Mouse (Mus musculus) olfactory bulb, adult 2 months (tissue): ENCODE measurements around the gene Vmn2r30. TPM values are rescaled to one million over a fixed set of nuclear protein-coding genes. Genes with fewer than 3 reads are reported as not detected.
"Not testable (repeated sequence)": the region's sequence is repeated elsewhere in the genome, so short reads cannot be mapped to it uniquely, and the experiment has no call there.

Experiments used
- H3K27ac ChIP-seq: fragments of 200-500 bp; 2 replicates; pipeline ENCODE4 v1.5.1; 2012; ENCODE audit warnings: low read depth, low read length; ENCODE audit not compliant: insufficient read depth
- H3K4me1 ChIP-seq: fragments of 200-500 bp; 2 replicates; pipeline ENCODE4 v1.6.1; 2012; ENCODE audit warnings: low read length; ENCODE audit not compliant: control insufficient read depth, insufficient read depth
- H3K4me3 ChIP-seq: fragments of 200-500 bp; 2 replicates; pipeline ENCODE4 v1.5.1; 2012; ENCODE audit warnings: mild to moderate bottlenecking, low read depth, low read length, moderate library complexity; ENCODE audit not compliant: insufficient read depth
- CTCF ChIP-seq: fragments of 200-500 bp; IDR thresholded peaks from 2 replicates; pipeline ENCODE4 v1.5.1; 2012; ENCODE audit warnings: low read depth, mild to moderate bottlenecking, low read length, moderate library complexity; ENCODE audit not compliant: insufficient read depth
- POLR2A ChIP-seq: fragments of 200-500 bp; IDR thresholded peaks from 2 replicates; pipeline ENCODE4 v1.6.1; 2012; ENCODE audit warnings: mild to moderate bottlenecking, low read depth, low read length, moderate library complexity; ENCODE audit not compliant: insufficient read depth
- WGBS: fragments of 180-500 bp; shearing (Covaris S2); methylation state at CpG from one replicate; pipeline ENCODE4 v1.1.7; 2018; 5-methylcytosine and 5-hydroxymethylcytosine counted together
- polyA plus RNA-seq: library from polyadenylated mRNA; stranded (reverse); fragments of >200 nt; gene quantifications from 2 replicates; pipeline ENCODE4 v1.2.4, GENCODE M21; 2012; ENCODE audit warnings: low replicate concordance; ENCODE audit not compliant: missing spikeins, insufficient read depth, insufficient read length

The Vmn2r30 gene
- polyA plus RNA-seq: not detected in 2 replicates

DNA sequence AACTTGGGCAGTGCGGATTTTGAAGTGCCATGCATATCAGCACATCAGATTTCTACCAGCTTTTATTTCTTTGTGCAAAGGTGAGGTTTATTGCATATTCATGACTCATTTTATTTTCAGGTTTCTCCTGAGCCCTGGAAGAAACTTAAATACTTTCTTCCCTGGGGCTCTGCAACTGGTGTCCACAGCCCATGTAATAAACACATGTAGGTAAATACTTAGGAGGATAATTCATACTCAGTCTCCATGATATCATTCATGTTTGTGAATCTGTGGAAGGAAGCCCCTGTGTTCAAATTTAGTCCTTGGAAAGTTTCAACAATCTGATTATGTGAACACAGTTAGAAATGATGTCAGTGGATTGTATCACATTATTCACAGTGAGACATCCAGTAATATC is at the start of gene Vmn2r30:
Gene Vmn2r30 (minus strand): TSS at position 101 of the 400 bp plus-strand sequence.
- 71% methylated on average over 1 of the region's 1 CpGs for WGBS
- not testable (repeated sequence) for H3K4me3 ChIP-seq, H3K4me1 ChIP-seq, H3K27ac ChIP-seq

DNA sequence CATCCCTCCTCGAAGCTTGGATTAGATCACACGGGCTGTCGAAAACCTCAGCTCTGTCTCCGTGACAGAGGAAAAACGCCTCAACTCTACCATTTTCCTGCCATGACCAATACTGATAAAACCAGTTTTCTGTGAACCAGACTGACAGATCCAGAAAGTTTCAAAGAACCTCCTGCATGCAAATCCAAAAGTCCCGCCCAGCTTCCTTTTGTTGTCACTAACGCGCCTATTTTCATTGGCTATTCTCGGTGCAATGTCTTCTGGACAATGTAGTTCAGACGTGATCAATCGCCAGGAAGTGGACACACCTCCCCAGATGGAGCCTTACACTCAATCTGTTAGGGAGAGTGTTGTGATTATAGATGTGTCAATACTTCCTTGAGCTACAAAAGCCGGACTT is 37.0 kb upstream of the Vmn2r30 start, which contains the start of gene Gm45783:
Gene Gm45783 (minus strand): TSS at position 143 of the 400 bp plus-strand sequence.
- H3K27ac ChIP-seq, H3K4me3 ChIP-seq, H3K4me1 ChIP-seq: not testable (repeated sequence)
- 61% methylated on average over 12 of the region's 12 CpGs for WGBS

GRCm38 (mm10) chr7:7295595-7295994 is 41.8 kb downstream of the Vmn2r30 start:
- Histone ChIP-seq H3K27ac (no peak overlapping the region), H3K4me3 (no peak overlapping the region), H3K4me1 (peaks cover 17% of the 10 kb centered on the region)
- WGBS: 65% methylated on average over 16 of the region's 16 CpGs
- TF ChIP-seq CTCF: no peak
- no peak for TF ChIP-seq POLR2A

- Histone ChIP-seq H3K4me1 (no peaks in the 10 kb centered on the region), H3K27ac (no peak overlapping the region), H3K4me3 (no peak overlapping the region)
- WGBS: 45% methylated on average over 1 of the region's 1 CpGs
- TF ChIP-seq CTCF: no peak
- no peak for TF ChIP-seq POLR2A
Observed at GRCm38 (mm10) chr7:7281383-7281782, 56.0 kb downstream of the Vmn2r30 start.

DNA sequence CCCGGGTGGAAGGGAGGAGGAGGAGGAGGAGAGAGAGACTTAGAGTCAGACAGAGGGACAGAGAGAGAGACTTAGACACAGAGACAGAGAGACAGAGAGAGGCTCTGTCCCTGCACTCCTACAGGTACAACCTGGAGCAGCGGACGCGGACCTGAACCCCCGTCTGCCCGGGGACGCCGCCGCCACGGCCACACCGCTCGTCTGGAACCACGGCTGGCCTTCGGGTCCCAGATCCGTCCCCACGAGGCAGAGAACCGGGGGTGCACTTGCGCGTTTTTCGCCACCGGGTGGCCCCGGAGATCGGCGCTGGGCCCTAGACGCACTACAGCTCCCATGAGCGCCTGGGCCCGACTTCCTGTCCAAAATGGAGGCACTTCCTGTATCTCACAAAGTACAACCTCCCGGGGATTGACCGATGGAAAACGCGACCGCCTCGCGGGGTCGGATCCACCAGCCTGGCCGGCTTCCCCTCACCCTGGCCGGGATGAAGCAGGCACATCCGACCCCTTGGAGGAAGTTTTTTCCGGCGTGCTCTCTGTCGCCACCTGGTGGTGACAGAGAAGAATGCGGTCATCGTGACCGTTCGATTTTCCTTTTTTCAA is 59.3 kb downstream of the Vmn2r30 start, which contains the start of gene Gm45844:
Gene Gm45844 (minus strand): TSS at position 324 of the 602 bp plus-strand sequence.
- Histone ChIP-seq H3K4me3 (peak within 1 kb of the TSS; percentile 45), H3K27ac (peak within 1 kb of the TSS; percentile 10)
- 40% methylated on average over 45 of the region's 45 CpGs for WGBS
- H3K4me1 ChIP-seq: not testable (repeated sequence)
- TF ChIP-seq CTCF: peak; percentile 100

DNA sequence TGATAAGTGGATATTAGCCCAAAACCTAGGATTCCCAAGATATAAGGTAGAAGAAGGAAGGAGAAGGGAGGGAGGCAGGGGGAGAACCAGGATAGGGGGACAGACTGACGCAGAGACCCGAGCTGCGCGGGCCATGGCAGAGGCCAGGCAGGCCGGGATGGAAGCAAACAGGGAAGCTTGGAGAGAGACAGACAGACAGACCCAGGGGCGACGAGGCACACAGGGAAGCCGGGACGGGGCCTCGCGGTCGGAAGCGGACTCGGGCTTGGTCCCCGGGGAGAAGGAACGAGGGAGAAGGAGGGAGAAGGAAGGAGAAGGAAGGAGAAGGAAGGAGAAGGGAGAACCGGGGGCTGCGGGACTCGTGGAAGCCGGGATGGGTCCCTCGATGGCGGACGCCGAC is 59.9 kb downstream of the Vmn2r30 start:
- H3K4me1 ChIP-seq: not testable (repeated sequence)
- peak overlapping the region; percentile 45 for H3K4me3 ChIP-seq
- peak overlapping the region; percentile 10 for H3K27ac ChIP-seq
- 30% methylated on average over 24 of the region's 24 CpGs for WGBS

Other genes starting within 250 kb of the Vmn2r30 start
- not detected in 2 replicates for gene Zfp954, start 216.1 kb downstream of the Vmn2r30 start, polyA plus RNA-seq
- gene Zfp773, start 200.9 kb downstream of the Vmn2r30 start, polyA plus RNA-seq: not detected in 2 replicates
- gene Zfp418, start 166.3 kb downstream of the Vmn2r30 start, polyA plus RNA-seq: not detected in 2 replicates
- gene Zfp772, start 127.6 kb downstream of the Vmn2r30 start, polyA plus RNA-seq: not detected in 2 replicates
- not detected in 2 replicates for gene Vmn2r29, start 90.3 kb downstream of the Vmn2r30 start, polyA plus RNA-seq
- gene Gm45844, start 59.3 kb downstream of the Vmn2r30 start, polyA plus RNA-seq: not detected in 2 replicates
- not detected in 2 replicates for gene Clcn4, start 36.8 kb downstream of the Vmn2r30 start, polyA plus RNA-seq
- gene Gm45783, start 37.0 kb upstream of the Vmn2r30 start, polyA plus RNA-seq: not detected in 2 replicates
- not detected in 2 replicates for gene Vmn2r31, start 62.1 kb upstream of the Vmn2r30 start, polyA plus RNA-seq
- gene Vmn2r32, start 142.4 kb upstream of the Vmn2r30 start, polyA plus RNA-seq: not detected in 2 replicates
- not detected in 2 replicates for gene Vmn2r33, start 229.2 kb upstream of the Vmn2r30 start, polyA plus RNA-seq